Mouse (Mus musculus): Measurements from ENCODE around the gene Olfr1084. TPM values are rescaled to one million over a fixed set of nuclear protein-coding genes. Genes with fewer than 3 reads are reported as not detected.
"Not testable (repeated sequence)": the region's sequence is repeated elsewhere in the genome, so short reads cannot be mapped to it uniquely, and the experiment has no call there.

Gene Olfr1084
- polyA plus RNA-seq (2014; fragmentation: Nextera tagmentation; extraction: Ambion mirVana) = not detected in 2 replicates

GRCm38 (mm10) chr2:86639625-86640024 is at the start of gene Olfr1084:
Gene Olfr1084 (minus strand): TSS chr2:86639725.
- H3K4me2 ChIP-seq (replicated peaks; ENCODE audit: low read depth, low read length); H3K9ac ChIP-seq (ENCODE audit: low read depth, low read length); H3K4me1 ChIP-seq (ENCODE audit: control insufficient read depth, insufficient read depth, low read length); H3K27ac ChIP-seq (ENCODE audit: low read depth, low read length); H3K27me3 ChIP-seq (ENCODE audit: control insufficient read depth, insufficient read depth, low read length); ATAC-seq (ENCODE audit: low FRiP score, low TSS enrichment); H3K4me3 ChIP-seq (ENCODE audit: low read length); H3K9me3 ChIP-seq (ENCODE audit: control insufficient read depth, low read length); H3K36me3 ChIP-seq (ENCODE audit: control insufficient read depth, insufficient read depth, low read length): not testable (repeated sequence)
- WGBS = 89% methylated on average over 1 of the region's 1 CpGs

GRCm38 (mm10) chr2:86679992-86680391 is 40.5 kb upstream of the Olfr1084 start, which contains the start of gene Olfr1086:
Gene Olfr1086 (minus strand): TSS chr2:86680092.
- Histone ChIP-seq H3K4me1 (ENCODE audit: control insufficient read depth, insufficient read depth, low read length) (no peaks in the 10 kb centered on the region), H3K9ac (ENCODE audit: low read depth, low read length) (no peak within 1 kb of the TSS), H3K4me2 (replicated peaks; ENCODE audit: low read depth, low read length) (no peak within 1 kb of the TSS), H3K4me3 (ENCODE audit: low read length) (no peak within 1 kb of the TSS), H3K27ac (ENCODE audit: low read depth, low read length) (no peak within 1 kb of the TSS), H3K27me3 (ENCODE audit: control insufficient read depth, insufficient read depth, low read length) (no peaks in the 10 kb centered on the region), H3K36me3 (ENCODE audit: control insufficient read depth, insufficient read depth, low read length) (no peaks in the 10 kb centered on the region), H3K9me3 (ENCODE audit: control insufficient read depth, low read length) (no peaks in the 10 kb centered on the region)
- ATAC-seq (ENCODE audit: low FRiP score, low TSS enrichment) = no peak
- 91% methylated on average over 2 of the region's 2 CpGs for WGBS

DNA sequence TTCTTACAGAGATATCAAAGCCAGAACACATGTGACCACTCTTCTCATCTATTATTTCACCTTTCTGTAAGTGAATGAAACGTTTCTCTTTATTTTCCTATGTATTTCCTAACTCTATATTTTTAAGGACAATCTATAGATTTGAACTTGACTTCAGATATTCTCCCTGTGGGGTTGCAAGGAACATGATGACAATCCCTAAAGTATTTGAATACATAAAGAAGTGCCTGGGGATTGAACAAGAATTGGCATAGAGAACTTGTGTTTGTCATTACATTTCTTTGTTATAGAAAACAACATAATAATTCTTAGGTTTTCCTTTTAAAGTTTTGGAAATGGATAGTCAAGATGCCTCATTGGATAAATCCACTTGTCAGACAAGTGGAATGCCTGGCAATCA is 22.4 kb upstream of the Olfr1084 start, which contains the start of gene Olfr1085:
Olfr1085 (minus strand) TSS at position 101 of the 400 bp plus-strand sequence.
- H3K9ac ChIP-seq (ENCODE audit: low read depth, low read length) = no peak within 1 kb of the TSS
- no peak within 1 kb of the TSS for H3K27ac ChIP-seq (ENCODE audit: low read depth, low read length)
- 33% methylated on average over 1 of the region's 1 CpGs for WGBS
- ATAC-seq (ENCODE audit: low FRiP score, low TSS enrichment) = no peak
- H3K4me1 ChIP-seq (ENCODE audit: control insufficient read depth, insufficient read depth, low read length) = no peaks in the 10 kb centered on the region
- H3K27me3 ChIP-seq (ENCODE audit: control insufficient read depth, insufficient read depth, low read length) = no peaks in the 10 kb centered on the region
- no peaks in the 10 kb centered on the region for H3K9me3 ChIP-seq (ENCODE audit: control insufficient read depth, low read length)
- H3K36me3 ChIP-seq (ENCODE audit: control insufficient read depth, insufficient read depth, low read length) = no peaks in the 10 kb centered on the region
- no peak within 1 kb of the TSS for H3K4me3 ChIP-seq (ENCODE audit: low read length)
- H3K4me2 ChIP-seq (replicated peaks; ENCODE audit: low read depth, low read length) = no peak within 1 kb of the TSS

DNA sequence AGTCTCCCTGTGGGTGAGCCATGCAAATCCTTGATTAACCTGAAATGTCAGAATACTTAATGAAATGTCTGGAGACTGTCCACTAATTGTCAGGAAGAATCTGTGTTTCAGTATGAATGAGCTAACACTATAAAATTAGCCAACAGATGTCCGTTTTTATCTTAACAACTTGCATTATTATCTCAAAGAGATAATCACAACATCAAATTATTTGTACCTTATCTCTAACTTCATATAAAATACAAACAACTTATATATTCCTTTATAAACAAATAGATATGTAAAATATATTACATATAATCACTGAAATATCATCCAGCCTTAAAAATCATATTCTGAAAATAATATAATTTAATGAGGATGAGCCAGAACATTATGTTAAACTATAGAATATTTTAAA is 40.7 kb downstream of the Olfr1084 start, which contains the start of gene Olfr1082:
Olfr1082 (minus strand) TSS at position 101 of the 400 bp plus-strand sequence.
- not testable (repeated sequence) for H3K27me3 ChIP-seq (ENCODE audit: control insufficient read depth, insufficient read depth, low read length); H3K4me1 ChIP-seq (ENCODE audit: control insufficient read depth, insufficient read depth, low read length); H3K9ac ChIP-seq (ENCODE audit: low read depth, low read length); H3K4me2 ChIP-seq (replicated peaks; ENCODE audit: low read depth, low read length); H3K36me3 ChIP-seq (ENCODE audit: control insufficient read depth, insufficient read depth, low read length); H3K4me3 ChIP-seq (ENCODE audit: low read length); H3K9me3 ChIP-seq (ENCODE audit: control insufficient read depth, low read length); H3K27ac ChIP-seq (ENCODE audit: low read depth, low read length); ATAC-seq (ENCODE audit: low FRiP score, low TSS enrichment)
- WGBS = 45% methylated on average over 1 of the region's 1 CpGs

Other genes with a start within 250 kb of the Olfr1084 start
- not detected in 2 replicates for gene Olfr1061, start 225.7 kb downstream of the Olfr1084 start, polyA plus RNA-seq (2014; fragmentation: Nextera tagmentation; extraction: Ambion mirVana)
- gene Olfr1062, start 213.0 kb downstream of the Olfr1084 start, polyA plus RNA-seq (2014; fragmentation: Nextera tagmentation; extraction: Ambion mirVana) = not detected in 2 replicates
- gene Olfr1065, start 189.1 kb downstream of the Olfr1084 start, polyA plus RNA-seq (2014; fragmentation: Nextera tagmentation; extraction: Ambion mirVana) = not detected in 2 replicates
- not detected in 2 replicates for gene Olfr1066, start 183.5 kb downstream of the Olfr1084 start, polyA plus RNA-seq (2014; fragmentation: Nextera tagmentation; extraction: Ambion mirVana)
- gene Olfr228, start 152.3 kb downstream of the Olfr1084 start, polyA plus RNA-seq (2014; fragmentation: Nextera tagmentation; extraction: Ambion mirVana) = not detected in 2 replicates
- gene Olfr1076, start 131.3 kb downstream of the Olfr1084 start, polyA plus RNA-seq (2014; fragmentation: Nextera tagmentation; extraction: Ambion mirVana) = not detected in 2 replicates
- not detected in 2 replicates for gene Olfr1079, start 97.2 kb downstream of the Olfr1084 start, polyA plus RNA-seq (2014; fragmentation: Nextera tagmentation; extraction: Ambion mirVana)
- not detected in 2 replicates for gene Olfr1080, start 81.5 kb downstream of the Olfr1084 start, polyA plus RNA-seq (2014; fragmentation: Nextera tagmentation; extraction: Ambion mirVana)
- gene Olfr1082, start 40.8 kb downstream of the Olfr1084 start, polyA plus RNA-seq (2014; fragmentation: Nextera tagmentation; extraction: Ambion mirVana) = not detected in 2 replicates
- gene Olfr1085, start 22.3 kb upstream of the Olfr1084 start, polyA plus RNA-seq (2014; fragmentation: Nextera tagmentation; extraction: Ambion mirVana) = not detected in 2 replicates
- gene Olfr1086, start 40.4 kb upstream of the Olfr1084 start, polyA plus RNA-seq (2014; fragmentation: Nextera tagmentation; extraction: Ambion mirVana) = not detected in 2 replicates
- gene Olfr1087, start 58.7 kb upstream of the Olfr1084 start, polyA plus RNA-seq (2014; fragmentation: Nextera tagmentation; extraction: Ambion mirVana) = not detected in 2 replicates
- not detected in 2 replicates for gene Olfr1089, start 94.0 kb upstream of the Olfr1084 start, polyA plus RNA-seq (2014; fragmentation: Nextera tagmentation; extraction: Ambion mirVana)
- gene Olfr1090, start 119.3 kb upstream of the Olfr1084 start, polyA plus RNA-seq (2014; fragmentation: Nextera tagmentation; extraction: Ambion mirVana) = not detected in 2 replicates
- gene Olfr1093, start 142.8 kb upstream of the Olfr1084 start, polyA plus RNA-seq (2014; fragmentation: Nextera tagmentation; extraction: Ambion mirVana) = not detected in 2 replicates
- gene Olfr141, start 170.3 kb upstream of the Olfr1084 start, polyA plus RNA-seq (2014; fragmentation: Nextera tagmentation; extraction: Ambion mirVana) = not detected in 2 replicates
- gene Olfr1094, start 184.9 kb upstream of the Olfr1084 start, polyA plus RNA-seq (2014; fragmentation: Nextera tagmentation; extraction: Ambion mirVana) = not detected in 2 replicates
- gene Olfr1095, start 212.0 kb upstream of the Olfr1084 start, polyA plus RNA-seq (2014; fragmentation: Nextera tagmentation; extraction: Ambion mirVana) = not detected in 2 replicates
- gene Gm13723, start 235.1 kb upstream of the Olfr1084 start, polyA plus RNA-seq (2014; fragmentation: Nextera tagmentation; extraction: Ambion mirVana) = not detected in 2 replicates

Data from kidney, embryonic 14.5 days (tissue).